Mouse (Mus musculus) adrenal gland, adult 10 weeks (tissue): ENCODE data around the gene Slc38a3. TPM values are rescaled to one million over a fixed set of nuclear protein-coding genes. Genes with fewer than 3 reads are reported as not detected.

ENCODE experiments used
- polyA plus RNA-seq: library from polyadenylated mRNA; stranded (reverse); fragments of 350-450 nt; fragmentation: Illumina TruSeq; extraction: RNeasy Lipid Tissue Mini Kit (QIAGEN cat#74804); gene quantifications from one replicate; pipeline ENCODE4 v1.2.3, GENCODE M21; 2014; ENCODE audit warnings: low read depth, low replicate concordance

Slc38a3 gene
- polyA plus RNA-seq, result not detected

GRCm38 (mm10) chr9:107669480-107669945 lies at the start of gene Slc38a3:
Slc38a3 (minus strand) TSS chr9:107669530.

GRCm38 (mm10) chr9:107709697-107710483 lies 40.6 kb upstream of the Slc38a3 start, which contains the start of gene Sema3f:
Sema3f (minus strand) TSS chr9:107710475.

GRCm38 (mm10) chr9:107679501-107679900 lies 10.2 kb upstream of the Slc38a3 start, which contains the start of gene Gnat1:
Gnat1 (minus strand) TSS chr9:107679712.

DNA sequence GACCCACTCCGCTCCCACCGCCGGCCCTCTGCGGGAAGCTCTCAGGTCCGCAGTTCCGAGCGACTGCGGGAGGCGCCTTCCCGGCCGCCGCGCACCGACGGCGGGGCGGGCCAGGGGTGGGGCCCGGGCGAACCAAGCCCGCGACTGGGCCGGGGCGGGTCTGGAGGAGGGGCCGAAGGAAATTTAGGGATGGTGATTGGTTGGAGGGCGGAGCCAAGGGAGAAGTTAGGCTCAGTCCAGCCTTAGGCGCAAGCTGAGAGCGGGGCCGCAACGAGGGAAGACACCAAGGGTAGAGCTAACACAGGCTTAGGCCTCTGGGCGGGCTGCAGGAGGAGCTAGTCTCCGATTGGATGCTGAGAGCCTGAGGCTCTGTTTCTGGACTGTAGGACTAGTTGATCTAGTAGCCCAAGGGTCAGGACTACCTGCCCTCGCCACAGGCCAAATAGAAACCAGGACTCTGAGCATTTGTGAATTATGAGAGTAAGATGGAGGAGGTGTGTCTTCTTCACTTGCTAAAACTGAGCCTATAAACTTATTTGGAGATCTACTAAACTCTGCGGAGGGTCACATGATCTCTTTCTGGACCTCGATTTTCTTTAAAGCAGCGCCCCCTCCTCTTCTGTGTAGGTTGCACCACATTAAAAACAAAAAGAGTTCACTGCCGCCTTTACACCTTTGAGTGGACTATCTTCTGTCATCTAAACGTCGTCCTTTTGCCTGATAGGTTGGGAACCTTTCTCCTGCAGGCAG lies 33.9 kb downstream of the Slc38a3 start, which contains the start of gene Gnai2:
Gnai2 (minus strand) TSS at position 89 of the 750 bp plus-strand sequence.

DNA sequence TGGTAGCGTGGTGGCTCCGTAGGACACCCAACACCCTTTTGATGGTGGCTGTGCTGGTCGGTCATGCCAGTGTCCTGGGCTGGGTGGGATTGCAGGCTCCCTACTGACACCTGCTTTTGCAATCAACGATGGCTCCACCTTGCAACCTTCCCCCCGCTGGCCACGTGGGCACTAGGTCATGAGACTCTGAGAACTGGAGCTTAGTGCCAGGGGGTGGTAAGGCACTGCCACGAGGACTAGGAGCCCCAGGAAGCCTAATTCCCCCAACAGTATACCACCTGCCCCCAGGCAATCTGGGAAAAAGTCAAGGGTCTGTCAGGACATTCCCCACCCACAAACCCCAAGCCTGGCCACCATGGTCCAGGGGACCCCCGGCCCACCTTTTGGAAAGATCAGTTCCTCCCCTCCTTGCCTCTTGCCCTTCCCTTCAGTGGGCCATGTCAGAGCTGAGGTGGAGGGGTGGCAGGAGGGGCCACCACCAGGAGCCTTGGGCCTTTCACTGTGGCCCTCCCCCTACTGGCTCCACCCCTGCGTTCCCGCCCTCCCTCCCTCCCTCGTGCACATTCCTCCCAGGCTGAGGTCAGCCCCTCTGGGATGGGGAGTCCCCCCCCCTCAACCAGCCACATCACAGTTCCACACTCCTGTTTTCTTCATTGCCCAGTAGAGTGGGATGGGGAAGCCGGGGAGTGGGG lies 60.4 kb downstream of the Slc38a3 start, which contains the start of gene Sema3b:
Sema3b (minus strand) TSS at position 489 of the 692 bp plus-strand sequence.

Other genes with a start within 250 kb of the Slc38a3 start
- gene Tmem115, start 135.6 kb downstream of the Slc38a3 start, polyA plus RNA-seq, result 0.23 TPM
- 4.6 TPM for gene Cyb561d2, start 127.3 kb downstream of the Slc38a3 start, polyA plus RNA-seq
- 1.8 TPM for gene Nprl2, start 127.3 kb downstream of the Slc38a3 start, polyA plus RNA-seq
- gene Zmynd10, start 122.2 kb downstream of the Slc38a3 start, polyA plus RNA-seq, result not detected
- gene Rassf1, start 118.0 kb downstream of the Slc38a3 start, polyA plus RNA-seq, result 8.9 TPM
- gene Tusc2, start 106.3 kb downstream of the Slc38a3 start, polyA plus RNA-seq, result 30.0 TPM
- gene Hyal2, start 101.6 kb downstream of the Slc38a3 start, polyA plus RNA-seq, result 0.76 TPM
- 3.5 TPM for gene Hyal1, start 92.6 kb downstream of the Slc38a3 start, polyA plus RNA-seq
- gene Naa80, start 90.6 kb downstream of the Slc38a3 start, polyA plus RNA-seq, result 2.7 TPM
- not detected for gene Hyal3, start 88.7 kb downstream of the Slc38a3 start, polyA plus RNA-seq
- gene Ifrd2, start 81.9 kb downstream of the Slc38a3 start, polyA plus RNA-seq, result 21.9 TPM
- gene Sema3b, start 60.3 kb downstream of the Slc38a3 start, polyA plus RNA-seq, result 0.70 TPM
- 34.5 TPM for gene Gnai2, start 34.2 kb downstream of the Slc38a3 start, polyA plus RNA-seq
- gene Gnat1, start 10.2 kb upstream of the Slc38a3 start, polyA plus RNA-seq, result not detected
- 0.87 TPM for gene Sema3f, start 40.9 kb upstream of the Slc38a3 start, polyA plus RNA-seq
- 169 TPM for gene Rbm5, start 101.5 kb upstream of the Slc38a3 start, polyA plus RNA-seq
- 106 TPM for gene Rbm6, start 203.7 kb upstream of the Slc38a3 start, polyA plus RNA-seq
- 0.35 TPM for gene Mon1a, start 218.6 kb upstream of the Slc38a3 start, polyA plus RNA-seq
- gene Mst1r, start 237.3 kb upstream of the Slc38a3 start, polyA plus RNA-seq, result 0.93 TPM